Mouse (Mus musculus) cerebellum, adult 9-11 months (tissue): ENCODE measurements around the gene Slc7a4.
"Not testable (repeated sequence)": the region's sequence is repeated elsewhere in the genome, so short reads cannot be mapped to it uniquely, and the experiment has no call there.

Experiments
- DNase-seq: peaks from one replicate; pipeline ENCODE4 v3.0.0; 2022

Gene Slc7a4

DNA sequence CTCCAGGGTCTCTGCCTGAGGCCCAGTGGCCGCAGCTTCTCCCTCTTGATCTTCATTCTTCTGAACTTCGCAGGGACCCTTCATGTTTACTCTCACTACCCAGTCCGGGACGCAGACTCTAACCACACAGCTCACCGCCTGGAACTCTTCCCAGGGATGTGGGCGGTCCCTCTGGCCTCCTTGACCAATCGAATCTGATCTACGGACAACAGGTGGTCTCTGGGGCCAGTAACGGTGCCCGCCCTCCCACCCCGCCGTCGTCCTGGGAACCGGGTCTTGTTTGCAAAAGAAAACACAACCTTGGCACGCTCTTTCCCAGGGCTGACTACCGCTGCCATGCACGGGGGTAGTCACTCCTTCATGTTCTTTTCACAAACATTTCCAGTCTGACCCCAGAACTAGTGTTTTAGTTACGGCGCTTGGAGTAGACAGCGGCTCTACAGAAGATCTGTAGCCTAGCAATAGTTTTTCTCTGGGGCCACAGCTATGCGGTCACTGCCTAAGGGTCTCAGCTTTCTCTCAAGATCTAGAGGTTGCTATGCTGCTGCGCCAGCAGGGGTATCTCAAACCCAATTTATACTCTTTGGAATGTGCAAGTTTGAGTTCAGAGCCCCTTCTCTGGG, 21.8 kb downstream of the Slc7a4 start, which contains the start of gene Lrrc74b:
Lrrc74b (minus strand) TSS at position 120 of the 623 bp plus-strand sequence.
- DNase-seq: no peak

DNA sequence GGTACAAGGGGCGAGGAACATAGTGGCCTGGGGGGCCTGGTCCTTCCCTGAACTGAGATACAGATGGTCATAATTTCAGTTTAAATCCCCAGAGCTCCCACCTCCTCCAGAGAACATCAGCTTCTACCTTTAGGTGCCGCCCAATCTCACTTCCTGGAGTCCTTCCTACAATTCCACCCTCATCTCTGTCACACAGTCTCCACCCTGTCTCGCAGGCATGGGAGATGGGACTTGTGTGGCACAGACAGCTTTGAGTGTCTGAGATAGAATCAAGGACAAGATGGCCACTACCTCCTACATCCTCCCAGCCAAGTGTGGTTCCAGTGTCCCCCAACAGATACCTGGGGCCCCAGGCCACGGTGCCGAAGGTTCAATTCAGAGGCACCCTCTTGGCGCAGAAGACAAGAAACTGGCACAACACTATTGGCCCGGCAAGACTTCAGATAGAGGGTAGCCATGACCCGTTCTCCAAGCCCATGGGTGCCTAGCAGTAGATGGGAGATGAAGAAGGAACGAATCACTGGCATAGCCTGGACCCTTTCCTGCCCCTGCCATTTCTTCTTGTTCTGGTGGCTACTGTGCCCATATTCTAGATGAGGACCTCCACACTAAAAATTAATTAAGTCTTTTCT, 23.5 kb downstream of the Slc7a4 start:
- DNase-seq: no peak

DNA sequence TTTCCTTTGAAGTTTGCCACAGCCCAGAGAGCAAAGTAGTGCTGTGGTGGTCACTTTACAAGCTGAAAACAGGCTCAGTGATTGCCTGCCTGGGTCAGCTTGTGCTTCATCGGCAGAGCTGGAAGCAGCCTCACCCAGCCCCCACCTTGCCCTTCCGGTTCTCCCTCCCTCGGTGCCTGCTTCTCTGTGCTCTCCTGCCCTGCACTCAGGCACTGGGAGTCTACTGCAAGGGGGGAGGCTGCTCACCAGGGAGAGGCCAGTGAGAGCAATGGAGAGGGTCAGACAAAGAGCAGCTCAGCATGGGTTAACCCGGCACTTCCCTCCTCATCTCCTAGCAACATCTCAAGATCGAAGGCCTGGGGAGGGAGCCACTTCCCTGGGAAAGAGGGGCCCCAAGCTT, 24.2 kb downstream of the Slc7a4 start:
- no peak for DNase-seq

DNA sequence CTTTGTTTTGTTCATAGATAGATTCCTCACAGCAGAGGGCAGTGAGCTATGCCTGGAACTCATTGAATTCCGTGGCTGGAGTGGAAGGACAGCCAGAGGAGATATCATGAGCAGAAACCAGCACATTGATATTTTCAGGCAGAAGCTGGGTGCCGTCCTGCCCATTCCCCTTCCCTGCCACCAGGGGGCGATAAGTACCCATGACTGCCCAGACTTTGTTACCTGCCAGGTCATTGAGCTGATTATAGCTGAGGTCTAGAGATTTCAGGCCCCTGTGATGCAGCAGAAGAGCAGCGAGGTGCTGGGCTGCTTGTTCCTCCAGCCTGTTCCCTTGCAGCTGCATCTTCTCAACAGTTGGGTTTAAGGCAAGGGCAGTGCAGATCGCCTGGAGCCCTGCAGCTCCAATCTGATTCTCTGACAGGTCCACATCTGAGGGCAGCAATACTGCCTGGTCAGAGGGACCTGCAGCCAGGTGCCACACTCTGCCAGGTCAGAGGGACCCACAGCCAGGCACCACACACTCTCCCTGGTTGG, 25.0 kb downstream of the Slc7a4 start:
- peak; percentile 71 for DNase-seq

DNA sequence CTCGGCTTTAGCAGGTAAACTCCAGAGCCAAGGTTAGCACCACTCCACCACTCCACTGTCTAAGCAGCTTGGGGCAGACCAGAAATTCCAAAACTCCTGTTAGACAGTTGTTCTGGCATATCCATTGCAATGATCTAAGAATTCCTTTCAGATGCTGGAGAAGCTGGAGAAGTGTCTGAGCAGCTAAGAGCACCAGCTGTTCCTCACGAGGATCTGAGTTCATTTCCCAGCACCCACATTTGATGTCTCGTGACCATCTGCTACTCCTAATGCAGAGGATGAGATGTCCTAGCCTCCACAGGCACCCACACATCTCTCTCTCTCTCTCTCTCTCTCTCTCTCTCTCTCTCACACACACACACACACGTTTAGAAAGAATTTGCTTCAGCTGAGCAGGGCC, 26.1 kb downstream of the Slc7a4 start:
- DNase-seq: no peak

DNA sequence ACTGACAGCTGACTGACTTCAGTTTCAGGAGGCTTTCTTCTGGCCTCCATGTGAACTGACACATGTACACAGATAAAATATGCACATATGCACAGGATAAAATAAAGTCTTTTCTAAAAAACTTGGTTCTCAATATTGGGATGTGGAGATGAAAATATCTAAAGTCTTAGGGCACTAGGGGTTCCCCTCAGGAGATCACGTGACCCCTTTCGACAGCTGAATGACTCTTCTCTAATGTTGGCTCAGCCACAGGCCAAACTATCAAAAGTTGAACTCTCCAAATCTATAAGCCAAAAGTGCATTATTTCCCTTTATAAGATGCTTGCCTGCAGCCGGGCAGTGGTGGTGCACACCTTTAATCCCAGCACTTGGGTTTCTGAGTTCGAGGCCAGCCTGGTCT, 26.8 kb downstream of the Slc7a4 start:
- no peak for DNase-seq

DNA sequence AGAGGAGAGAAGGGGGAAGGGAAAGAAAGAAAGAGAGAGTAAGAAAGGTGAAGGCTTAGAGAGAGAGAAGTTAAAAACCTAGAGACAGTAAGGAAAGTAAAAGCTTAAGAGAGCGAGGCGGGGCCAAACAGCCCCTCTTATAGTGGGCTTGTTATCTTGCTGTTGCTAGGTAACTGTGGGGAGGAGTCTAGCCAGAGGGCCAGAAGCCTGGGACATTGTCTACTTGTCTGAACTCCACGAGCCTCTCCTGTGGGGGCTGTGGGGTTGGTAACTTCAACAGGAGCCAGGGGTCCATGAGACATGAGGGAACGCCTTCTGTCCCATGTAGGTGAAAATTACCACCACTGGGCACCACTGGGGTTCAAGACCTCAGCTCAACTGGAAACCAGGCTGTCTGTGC, 28.3 kb downstream of the Slc7a4 start:
- DNase-seq: not testable (repeated sequence)

DNA sequence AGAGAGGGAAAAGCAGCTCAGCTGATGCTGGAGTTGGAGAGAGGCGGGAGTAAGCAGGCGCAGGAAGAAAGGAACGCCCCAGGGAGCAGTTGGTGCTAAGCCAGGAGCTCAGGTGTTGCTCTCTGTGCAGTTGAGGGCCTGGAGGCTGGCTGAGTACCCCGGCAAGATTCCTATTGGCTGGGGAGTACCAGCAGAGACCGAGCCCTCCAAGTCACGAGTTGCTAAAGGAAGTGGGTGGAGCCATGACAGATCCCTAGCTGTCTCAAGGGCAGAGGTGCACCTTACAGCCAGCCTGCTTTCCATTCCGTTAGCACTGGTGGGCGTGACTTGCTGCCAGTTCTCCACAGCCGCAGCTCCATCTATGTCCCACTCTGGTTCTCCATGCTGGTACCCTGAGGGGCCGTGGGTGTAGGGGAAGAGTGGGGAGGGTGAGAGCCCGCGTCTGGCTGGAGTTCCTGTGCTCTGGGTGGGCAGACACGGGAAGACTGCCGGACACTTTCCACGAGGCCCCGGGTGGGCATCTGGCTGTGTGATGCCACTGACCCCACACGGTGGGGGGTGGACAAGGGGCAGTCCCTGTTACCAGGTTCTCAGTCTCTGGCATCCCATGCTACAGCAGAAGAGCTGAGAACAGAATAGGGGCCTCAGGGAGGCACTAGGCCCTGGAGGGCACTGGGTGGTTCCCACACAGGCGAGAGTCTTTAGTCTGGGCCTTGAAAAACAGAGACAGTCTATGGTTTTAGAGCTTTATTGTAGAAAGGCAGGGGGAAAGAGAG, 28.9 kb downstream of the Slc7a4 start:
- DNase-seq: no peak

DNA sequence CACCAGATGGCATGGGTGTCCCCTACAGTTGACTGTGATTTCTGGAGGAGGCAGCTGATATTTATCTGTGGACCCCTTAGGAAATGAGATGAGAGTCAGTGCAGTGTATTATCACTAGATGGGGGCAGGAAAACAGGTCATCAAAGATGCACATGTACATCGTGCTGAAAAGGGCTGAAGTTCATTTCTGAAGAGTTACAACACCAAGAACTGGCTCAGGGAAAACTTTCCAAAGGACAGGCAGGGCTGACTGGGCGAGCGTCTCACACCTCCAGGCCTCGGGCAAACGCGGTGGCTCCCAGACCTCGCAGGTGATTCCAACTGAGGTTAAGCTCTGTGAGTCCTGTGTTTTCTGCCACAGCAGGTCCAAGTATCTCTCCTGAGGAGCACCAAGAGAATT, 30.2 kb downstream of the Slc7a4 start:
- no peak for DNase-seq

DNA sequence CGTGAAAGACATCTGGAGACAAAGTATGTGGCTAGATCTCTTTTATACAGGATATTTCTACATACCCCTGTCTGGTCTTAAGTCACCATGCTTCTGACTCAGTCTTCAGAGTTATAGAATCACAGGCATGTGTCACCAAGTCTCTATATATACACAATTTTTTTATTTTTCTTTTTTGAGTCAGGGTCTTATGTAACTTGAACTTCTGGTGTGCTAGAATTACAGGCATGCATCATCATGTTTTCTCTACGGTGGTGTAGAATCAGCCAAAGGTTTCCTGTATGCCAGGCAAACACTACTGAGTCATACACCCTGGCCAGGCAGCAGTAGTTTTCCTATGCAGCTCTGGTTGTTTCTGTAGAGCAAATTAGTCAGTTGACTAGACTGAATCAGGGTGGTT, 40.4 kb downstream of the Slc7a4 start:
- no peak for DNase-seq

DNA sequence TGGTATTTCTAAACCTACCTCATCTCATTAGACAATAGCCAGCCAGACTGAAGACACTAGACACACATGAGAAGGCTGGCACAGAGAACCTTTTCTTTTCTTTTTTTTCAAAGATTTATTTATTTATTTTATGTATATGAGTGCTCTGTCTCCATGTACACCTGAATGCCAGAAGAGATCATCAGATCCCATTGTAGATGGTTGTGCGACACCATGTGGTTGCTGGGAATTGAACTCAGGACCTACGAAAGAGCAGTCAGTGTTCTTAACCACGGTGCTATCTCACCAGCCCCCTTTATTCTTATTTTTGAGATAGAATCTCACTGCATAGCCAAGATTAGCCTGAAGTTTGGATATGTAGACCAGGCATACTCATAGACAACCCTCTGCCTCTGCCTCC, 46.4 kb downstream of the Slc7a4 start:
- DNase-seq: no peak

DNA sequence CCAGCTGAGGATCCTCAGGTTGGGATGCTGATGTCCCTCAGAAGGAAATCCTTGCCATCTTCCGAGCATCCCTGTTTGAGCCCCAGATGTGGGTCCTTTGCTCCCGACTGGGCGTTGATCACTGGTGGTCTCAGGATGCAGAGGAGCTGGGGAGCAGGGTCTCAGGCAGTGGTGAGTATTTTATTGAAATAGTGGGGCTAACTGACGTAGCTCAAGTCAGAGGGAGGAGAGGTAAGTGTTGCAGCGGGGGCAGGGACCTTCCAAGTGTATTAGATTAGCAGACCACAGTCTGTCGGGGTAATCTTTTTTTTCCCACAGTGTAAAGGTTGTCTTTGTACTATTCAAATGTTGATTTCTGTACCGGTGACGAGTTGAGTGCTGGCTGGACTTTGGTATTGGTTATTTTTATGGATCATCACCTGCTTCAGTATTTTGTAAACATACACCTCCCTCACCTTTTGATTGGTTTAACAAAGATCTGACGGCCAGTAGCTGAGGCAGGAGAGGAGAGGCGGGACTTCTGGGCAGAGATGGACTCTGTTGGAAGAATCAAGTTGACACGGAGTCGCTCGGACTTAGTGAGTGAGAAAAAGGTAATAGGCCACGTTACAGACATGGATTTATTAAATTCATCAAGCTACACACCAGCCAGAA, 50.2 kb downstream of the Slc7a4 start:
- no peak for DNase-seq

DNA sequence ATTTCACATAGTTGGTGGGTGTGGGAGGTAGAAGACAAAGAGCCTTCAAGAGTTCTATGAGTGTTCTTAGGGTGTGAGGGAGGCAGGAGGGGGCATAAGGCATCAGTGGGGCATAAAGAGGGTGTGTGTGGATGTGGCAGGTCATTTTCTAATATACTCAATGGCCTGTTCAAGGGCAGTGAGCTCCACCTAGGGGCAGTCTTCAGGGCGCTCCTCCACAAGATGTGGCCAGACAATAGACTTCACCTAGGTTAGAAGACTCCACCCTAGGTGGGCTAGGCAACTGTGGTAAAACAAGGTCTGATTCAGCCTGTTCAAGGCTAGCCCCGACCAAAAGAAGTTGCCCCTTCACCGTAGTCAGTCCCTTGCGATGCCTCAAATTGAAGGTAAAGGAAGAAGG, 50.7 kb downstream of the Slc7a4 start:
- DNase-seq: no peak

DNA sequence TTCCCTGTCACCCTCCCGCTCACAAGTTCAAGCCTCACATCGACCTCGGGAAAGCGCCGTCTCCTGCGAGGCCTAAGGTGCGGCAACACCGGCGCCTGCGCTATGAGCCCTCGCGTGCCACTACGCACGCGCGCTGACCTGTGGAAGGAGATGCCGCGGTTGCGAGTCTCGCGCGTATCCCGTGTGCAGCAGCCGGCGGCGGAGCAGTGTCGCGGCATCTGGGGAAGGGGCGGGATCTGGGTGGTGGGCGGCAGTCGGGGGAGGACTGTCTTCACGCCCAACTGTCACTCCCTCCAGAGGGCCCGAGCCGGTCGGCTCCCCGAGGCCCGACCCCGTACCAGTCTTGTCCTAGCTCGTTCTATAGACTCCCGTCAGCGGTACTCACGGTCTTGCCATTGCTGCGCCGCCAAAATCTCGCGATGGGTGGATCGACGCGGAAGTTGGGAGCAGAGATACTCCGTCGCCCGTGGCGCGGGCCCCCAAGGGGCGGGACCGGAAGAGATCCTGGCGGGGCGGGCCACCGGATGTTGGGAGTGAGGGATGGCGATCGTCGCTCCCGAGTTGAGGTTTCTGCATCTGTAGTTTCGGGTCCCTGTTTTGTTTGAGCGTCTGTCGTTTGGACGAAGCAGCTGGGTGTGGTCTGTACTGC, 52.2 kb downstream of the Slc7a4 start, which contains the start of gene Thap7:
Thap7 (minus strand) TSS at position 497 of the 649 bp plus-strand sequence.
- peak; percentile 95 for DNase-seq

DNA sequence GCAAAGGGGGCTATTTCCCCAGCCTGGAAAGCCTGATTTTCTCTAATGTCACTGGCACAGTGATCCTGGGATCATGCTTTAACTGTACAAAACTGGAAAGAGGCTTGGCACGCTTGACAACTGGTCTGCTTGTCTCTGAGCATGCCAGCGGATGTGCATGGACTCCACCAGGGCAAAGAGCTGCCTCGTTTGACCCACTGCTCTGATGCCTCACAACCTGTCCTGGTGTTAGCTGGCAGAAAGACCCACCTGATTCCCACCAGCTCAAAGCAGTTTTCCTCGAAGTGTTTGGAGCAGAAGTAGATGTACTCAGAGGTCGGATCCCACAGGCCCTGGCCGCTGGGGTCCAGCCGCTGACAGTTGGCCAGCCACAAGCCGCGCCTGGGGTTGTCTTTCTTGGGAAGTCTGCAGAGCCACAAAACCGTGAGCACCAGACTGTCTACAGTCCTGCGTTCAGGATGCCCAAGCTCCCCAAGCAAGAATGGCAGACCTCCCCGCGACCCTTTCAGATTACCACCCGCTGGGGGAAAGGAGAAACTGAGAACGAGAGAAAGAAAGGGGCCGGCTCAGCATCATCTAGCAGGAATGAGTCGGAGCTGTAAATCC, 52.9 kb downstream of the Slc7a4 start:
- peak; percentile 61 for DNase-seq

DNA sequence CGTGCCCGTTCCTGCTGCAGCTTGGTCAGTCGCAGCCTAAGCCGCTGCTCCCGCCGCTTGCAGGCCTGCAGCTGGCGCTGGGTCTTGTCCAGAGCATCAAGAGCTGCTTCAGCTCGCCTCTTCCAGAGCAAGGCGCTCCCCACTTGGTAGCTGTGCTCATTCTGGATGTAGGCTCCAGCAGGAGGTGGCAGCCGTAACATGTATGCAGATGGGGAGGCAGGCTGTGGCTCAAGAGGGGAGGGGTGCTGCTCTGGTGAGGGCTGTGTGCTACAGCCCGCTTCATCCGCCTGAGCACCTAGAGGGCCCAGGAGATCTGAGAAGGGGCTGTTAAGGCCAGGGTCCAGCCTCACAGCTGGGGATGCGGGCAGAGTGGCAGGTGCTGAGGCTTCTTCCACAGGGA, 54.7 kb downstream of the Slc7a4 start:
- no peak for DNase-seq

DNA sequence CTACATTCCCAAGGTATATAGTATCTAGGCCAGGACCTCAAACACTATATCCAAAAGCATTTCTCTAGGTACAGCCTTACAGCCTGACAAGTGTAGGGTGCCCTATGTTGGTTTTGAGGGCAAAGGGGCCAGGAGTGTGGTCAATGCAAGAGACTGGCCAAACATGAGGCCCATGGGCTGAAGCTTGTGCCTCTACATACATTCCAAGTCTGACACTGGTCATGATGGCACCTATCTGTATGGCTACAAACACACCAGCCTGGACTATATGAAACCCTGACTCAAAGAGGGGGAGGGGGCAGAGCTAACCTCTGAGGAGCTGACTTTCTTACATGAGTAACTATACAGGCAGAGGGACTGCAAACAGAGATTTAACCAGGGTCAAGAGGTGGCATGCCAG, 55.4 kb downstream of the Slc7a4 start:
- DNase-seq: no peak

DNA sequence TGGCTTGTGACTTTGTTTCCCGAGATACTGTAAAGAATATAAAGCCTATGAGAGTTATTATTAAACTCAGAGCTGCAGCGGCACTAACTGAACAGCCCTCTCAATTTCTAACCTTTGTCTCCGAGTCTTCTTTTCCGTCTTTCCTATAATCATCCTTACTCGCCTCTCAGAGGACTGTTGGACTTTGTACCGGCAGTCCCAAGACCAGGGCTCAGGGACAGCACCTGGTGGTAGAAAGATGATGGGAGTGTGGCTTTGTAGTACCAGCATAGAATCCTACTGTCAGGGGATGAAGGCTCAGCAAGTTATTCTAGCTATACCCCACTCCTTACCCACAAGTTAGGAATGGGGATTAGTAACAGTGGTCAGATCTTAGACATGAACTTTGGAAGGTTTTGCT, 56.8 kb downstream of the Slc7a4 start:
- DNase-seq: no peak

DNA sequence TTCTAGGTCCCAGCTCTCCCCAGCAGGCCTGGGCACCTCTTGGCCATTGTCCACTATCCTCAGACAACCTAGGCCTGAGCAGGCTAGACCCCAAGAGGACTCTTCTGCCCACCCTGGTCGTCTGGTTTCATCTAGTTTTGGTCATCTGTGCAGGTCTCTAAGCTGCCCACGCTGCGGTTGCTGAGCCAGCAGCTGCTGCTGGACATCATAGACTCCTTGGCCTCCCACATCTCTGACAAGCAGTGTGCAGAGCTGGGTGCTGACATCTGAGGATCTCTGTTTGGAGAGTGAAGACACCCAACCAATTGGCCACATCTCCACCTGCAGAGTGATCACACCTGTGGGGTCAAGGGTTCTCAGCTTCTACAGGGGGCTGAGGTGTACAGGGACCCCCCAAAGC, 57.5 kb downstream of the Slc7a4 start:
- no peak for DNase-seq

DNA sequence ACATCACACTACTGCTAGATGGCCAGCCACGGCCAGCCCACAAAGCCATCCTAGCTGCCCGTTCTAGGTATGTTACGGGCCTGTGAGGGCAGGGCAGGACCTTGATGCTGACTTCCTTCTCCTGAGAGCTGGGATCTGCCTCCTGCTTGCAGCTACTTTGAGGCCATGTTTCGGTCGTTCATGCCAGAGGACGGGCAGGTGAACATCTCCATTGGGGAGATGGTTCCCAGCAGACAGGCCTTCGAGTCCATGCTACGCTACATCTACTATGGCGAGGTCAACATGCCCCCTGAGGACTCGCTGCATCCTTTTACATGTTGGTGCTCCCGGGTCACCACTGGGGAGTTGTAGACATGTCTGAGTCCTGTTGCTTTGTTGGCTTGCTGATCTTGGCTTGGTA, 58.9 kb downstream of the Slc7a4 start:
- DNase-seq: no peak
